Mouse (Mus musculus) hindbrain, postnatal 0 days (tissue): ENCODE results near the gene Gm26920. TPM values are rescaled to one million over a fixed set of nuclear protein-coding genes. Genes with fewer than 3 reads are reported as not detected.

Experiments used
- ATAC-seq: fragments of 200-750 bp; cut with Nextera tagmentation; 2 replicates; pipeline ENCODE4 v1.8.0; 2017; ENCODE audit warnings: mild to moderate bottlenecking, moderate TSS enrichment, moderate library complexity
- DNase-seq: peaks from one replicate; pipeline ENCODE4 v3.0.0-alpha.2; 2015; ENCODE audit warnings: low spot score
- H3K27ac ChIP-seq: fragments of 300-500 bp; sonication (generic); 2 replicates; pipeline ENCODE4 v1.5.1; 2014; ENCODE audit warnings: mild to moderate bottlenecking
- H3K27me3 ChIP-seq: fragments of 300-500 bp; sonication (generic); 2 replicates; pipeline ENCODE4 v1.6.1; 2014; ENCODE audit warnings: low read length, mixed read lengths; ENCODE audit not compliant: insufficient read depth
- H3K36me3 ChIP-seq: fragments of 300-500 bp; sonication (generic); 2 replicates; pipeline ENCODE4 v1.6.1; 2014; ENCODE audit warnings: low read length, mixed read lengths; ENCODE audit not compliant: insufficient read depth
- H3K4me1 ChIP-seq: fragments of 300-500 bp; sonication (generic); 2 replicates; pipeline ENCODE4 v1.6.1; 2014; ENCODE audit warnings: antibody characterized with exemption, low read length, mixed read lengths; ENCODE audit not compliant: insufficient read depth
- H3K4me2 ChIP-seq: fragments of 300-500 bp; sonication (generic); 2 replicates; pipeline ENCODE4 v1.6.1; 2014; ENCODE audit warnings: low read depth, mild to moderate bottlenecking, low read length, moderate library complexity, mixed read lengths
- H3K4me3 ChIP-seq: fragments of 300-500 bp; sonication (generic); 2 replicates; pipeline ENCODE4 v1.5.1; 2014; ENCODE audit warnings: low read length
- H3K9ac ChIP-seq: fragments of 300-500 bp; sonication (generic); replicated peaks from 2 replicates; pipeline ENCODE4 v1.6.1; 2014; ENCODE audit warnings: mild to moderate bottlenecking, low read length, moderate library complexity, mixed read lengths
- H3K9me3 ChIP-seq: fragments of 300-500 bp; sonication (generic); 2 replicates; pipeline ENCODE4 v1.6.1; 2016; ENCODE audit warnings: low read length, mixed read lengths
- CTCF ChIP-seq: IDR thresholded peaks from 2 replicates; pipeline ENCODE4 v1.5.1; 2016; ENCODE audit warnings: antibody characterized with exemption, control low read depth, low read depth
- WGBS: fragments of 180-500 bp; shearing (Covaris S2); extraction: QIAGEN DNeasy Blood & Tissue Kit; methylation state at CpG from one replicate; pipeline ENCODE4 v1.1.7; 2014; 5-methylcytosine and 5-hydroxymethylcytosine counted together
- microRNA-seq, 2 experiments: library from miRNA; unstranded; fragments of <30 nt; microRNA quantifications; one replicate each; pipeline ENCODE4; 2016
- polyA plus RNA-seq: library from polyadenylated mRNA; unstranded; fragments of >200 nt; fragmentation: Nextera tagmentation; extraction: Ambion mirVana; gene quantifications from 2 replicates; pipeline ENCODE4 v1.2.1, GENCODE M21; 2015
- total RNA-seq: library from RNA; depleted of rRNA; stranded (reverse); fragments of >200 nt; gene quantifications from 2 replicates; pipeline ENCODE4 v1.2.3, GENCODE M21; 2014; rRNA removed

The Gm26920 gene
- total and polyA plus RNA-seq, 2 experiments from 2014 or later = 1.6 TPM; not detected in 1

GRCm38 (mm10) chr7:30017226-30017625, 73.0 kb downstream of the Gm26920 start:
- DNase-seq = no peak
- Histone ChIP-seq H3K9me3 (no peaks in the 10 kb centered on the region), H3K27ac (no peak overlapping the region), H3K27me3 (no peaks in the 10 kb centered on the region), H3K4me1 (no peaks in the 10 kb centered on the region), H3K36me3 (peaks cover 32% of the 10 kb centered on the region; the same call in 1 of the 2 replicates), H3K4me2 (no peak overlapping the region), H3K4me3 (no peak overlapping the region), H3K9ac (no peak overlapping the region)
- 84% methylated on average over 6 of the region's 6 CpGs for WGBS
- no peak for ATAC-seq
- no peak for TF ChIP-seq CTCF

GRCm38 (mm10) chr7:30012956-30013363, 77.2 kb downstream of the Gm26920 start:
- peaks cover 17% of the 10 kb centered on the region; the same call in 1 of the 2 replicates for H3K36me3 ChIP-seq
- H3K9ac ChIP-seq = no peak overlapping the region
- peak; percentile 69 for ATAC-seq
- H3K27ac ChIP-seq = no peak overlapping the region
- H3K27me3 ChIP-seq = no peaks in the 10 kb centered on the region
- H3K4me2 ChIP-seq = no peak overlapping the region
- H3K4me1 ChIP-seq = no peaks in the 10 kb centered on the region; the same call in 1 of the 2 replicates
- DNase-seq = peak; percentile 84
- WGBS = 50% methylated on average over 4 of the region's 4 CpGs
- no peaks in the 10 kb centered on the region for H3K9me3 ChIP-seq
- peak; percentile 90 for TF ChIP-seq CTCF
- no peak overlapping the region for H3K4me3 ChIP-seq

GRCm38 (mm10) chr7:30010551-30011195, 79.5 kb downstream of the Gm26920 start:
- ATAC-seq (no peak), DNase-seq (no peak)
- no peak overlapping the region for H3K4me2 ChIP-seq
- no peak overlapping the region for H3K4me3 ChIP-seq
- no peaks in the 10 kb centered on the region for H3K27me3 ChIP-seq
- no peak overlapping the region for H3K9ac ChIP-seq
- TF ChIP-seq CTCF = no peak
- peaks cover 10% of the 10 kb centered on the region; the same call in 1 of the 2 replicates for H3K36me3 ChIP-seq
- no peak overlapping the region for H3K27ac ChIP-seq
- no peaks in the 10 kb centered on the region for H3K9me3 ChIP-seq
- H3K4me1 ChIP-seq = no peaks in the 10 kb centered on the region; the same call in 1 of the 2 replicates
- WGBS = 66% methylated on average over 10 of the region's 10 CpGs

GRCm38 (mm10) chr7:30009321-30010085, 80.7 kb downstream of the Gm26920 start:
- no peaks in the 10 kb centered on the region; the same call in 1 of the 2 replicates for H3K4me1 ChIP-seq
- WGBS = 28% methylated on average over 21 of the region's 21 CpGs
- TF ChIP-seq CTCF = no peak
- H3K27me3 ChIP-seq = no peaks in the 10 kb centered on the region
- peak; percentile 77 for ATAC-seq
- peak; percentile 80 for DNase-seq
- H3K9me3 ChIP-seq = no peaks in the 10 kb centered on the region
- 0 out of 2 replicates have a peak overlapping the region, but pooled peaks have one; percentile 8 for H3K4me2 ChIP-seq
- H3K9ac ChIP-seq = no peak overlapping the region
- H3K27ac ChIP-seq = peak overlapping the region; percentile 16; the same call in 1 of the 2 replicates
- no peak overlapping the region for H3K4me3 ChIP-seq
- peaks cover 5% of the 10 kb centered on the region; the same call in 1 of the 2 replicates for H3K36me3 ChIP-seq

- Histone ChIP-seq H3K9ac (no peak overlapping the region), H3K4me3 (no peak overlapping the region), H3K27ac (no peak overlapping the region), H3K27me3 (no peaks in the 10 kb centered on the region), H3K4me1 (no peaks in the 10 kb centered on the region; the same call in 1 of the 2 replicates), H3K4me2 (no peak overlapping the region), H3K36me3 (no peaks in the 10 kb centered on the region), H3K9me3 (no peaks in the 10 kb centered on the region)
- 64% methylated on average over 6 of the region's 6 CpGs for WGBS
- ATAC-seq (no peak), DNase-seq (no peak)
- no peak for TF ChIP-seq CTCF
Observed at GRCm38 (mm10) chr7:30008020-30008690, 82.1 kb downstream of the Gm26920 start.

- Histone ChIP-seq H3K9ac (no peak overlapping the region), H3K9me3 (no peaks in the 10 kb centered on the region), H3K27me3 (no peaks in the 10 kb centered on the region), H3K4me3 (no peak overlapping the region), H3K4me1 (no peaks in the 10 kb centered on the region; the same call in 1 of the 2 replicates), H3K4me2 (no peak overlapping the region), H3K27ac (no peak overlapping the region), H3K36me3 (no peaks in the 10 kb centered on the region)
- 100% methylated on average over 1 of the region's 1 CpGs for WGBS
- ATAC-seq (no peak), DNase-seq (no peak)
- no peak for TF ChIP-seq CTCF
Observed at GRCm38 (mm10) chr7:30007601-30008000, 82.6 kb downstream of the Gm26920 start.

Small RNA genes within 50 kb of the gene (microRNA-seq; reads per million reads assigned to microRNA genes)
- gene Gm23368 = 0 reads per million in 2 experiments

Other genes starting within 250 kb of the Gm26920 start
- 5.3 and 7.4 TPM in 2 replicates for gene Zfp940, start 236.7 kb downstream of the Gm26920 start, total RNA-seq
- 8.6 and 10.3 TPM in 2 replicates for gene Zfp940, start 236.7 kb downstream of the Gm26920 start, polyA plus RNA-seq
- gene Zfp420, start 230.4 kb downstream of the Gm26920 start, total RNA-seq = 14.7 and 17.8 TPM in 2 replicates
- gene Zfp420, start 230.4 kb downstream of the Gm26920 start, polyA plus RNA-seq = 12.1 and 14.0 TPM in 2 replicates
- 16.1 and 16.8 TPM in 2 replicates for gene Zfp27, start 183.8 kb downstream of the Gm26920 start, total RNA-seq
- gene Zfp27, start 183.8 kb downstream of the Gm26920 start, polyA plus RNA-seq = 6.9 and 7.8 TPM in 2 replicates
- 5.8 and 6.6 TPM in 2 replicates for gene Zfp383, start 182.2 kb downstream of the Gm26920 start, total RNA-seq
- 4.1 and 4.8 TPM in 2 replicates for gene Zfp383, start 182.2 kb downstream of the Gm26920 start, polyA plus RNA-seq
- gene Zfp74, start 136.3 kb downstream of the Gm26920 start, total RNA-seq = 7.9 and 10.1 TPM in 2 replicates
- 13.1 and 14.6 TPM in 2 replicates for gene Zfp74, start 136.3 kb downstream of the Gm26920 start, polyA plus RNA-seq
- 6.4 and 6.7 TPM in 2 replicates for gene Zfp568, start 106.5 kb downstream of the Gm26920 start, total RNA-seq
- 2.8 and 3.5 TPM in 2 replicates for gene Zfp568, start 106.5 kb downstream of the Gm26920 start, polyA plus RNA-seq
- 8.4 and 10.1 TPM in 2 replicates for gene Zfp14, start 39.0 kb downstream of the Gm26920 start, total RNA-seq
- gene Zfp14, start 39.0 kb downstream of the Gm26920 start, polyA plus RNA-seq = 5.9 and 6.7 TPM in 2 replicates
- gene Zfp82, start 17.5 kb downstream of the Gm26920 start, total RNA-seq = 2.8 and 5.4 TPM in 2 replicates
- gene Zfp82, start 17.5 kb downstream of the Gm26920 start, polyA plus RNA-seq = 4.0 and 4.2 TPM in 2 replicates
- 2.3 and 2.8 TPM in 2 replicates for gene Zfp566, start 117 bp upstream of the Gm26920 start, total RNA-seq
- 13.7 and 15.5 TPM in 2 replicates for gene Zfp566, start 117 bp upstream of the Gm26920 start, polyA plus RNA-seq
- 26.8 and 27.4 TPM in 2 replicates for gene Zfp260, start 4.4 kb upstream of the Gm26920 start, total RNA-seq
- gene Zfp260, start 4.4 kb upstream of the Gm26920 start, polyA plus RNA-seq = 47.7 and 49.4 TPM in 2 replicates
- 7.5 and 12.7 TPM in 2 replicates for gene Zfp382, start 31.5 kb upstream of the Gm26920 start, total RNA-seq
- gene Zfp382, start 31.5 kb upstream of the Gm26920 start, polyA plus RNA-seq = 11.9 and 13.2 TPM in 2 replicates
- 40.6 and 46.4 TPM in 2 replicates for gene Zfp146, start 79.3 kb upstream of the Gm26920 start, total RNA-seq
- 10.0 and 10.2 TPM in 2 replicates for gene Zfp146, start 79.3 kb upstream of the Gm26920 start, polyA plus RNA-seq
- not detected in 2 replicates for gene Cox7a1, start 93.7 kb upstream of the Gm26920 start, total RNA-seq
- gene Cox7a1, start 93.7 kb upstream of the Gm26920 start, polyA plus RNA-seq = 8.1 and 9.7 TPM in 2 replicates
- gene Capns1, start 108.4 kb upstream of the Gm26920 start, total RNA-seq = 289 and 322 TPM in 2 replicates
- gene Capns1, start 108.4 kb upstream of the Gm26920 start, polyA plus RNA-seq = 83.8 and 84.6 TPM in 2 replicates
- gene Polr2i, start 141.5 kb upstream of the Gm26920 start, total RNA-seq = 65.9 and 98.4 TPM in 2 replicates
- gene Polr2i, start 141.5 kb upstream of the Gm26920 start, polyA plus RNA-seq = 177 and 189 TPM in 2 replicates
- 123 and 129 TPM in 2 replicates for gene Tbcb, start 141.9 kb upstream of the Gm26920 start, total RNA-seq
- gene Tbcb, start 141.9 kb upstream of the Gm26920 start, polyA plus RNA-seq = 466 and 473 TPM in 2 replicates
- not detected in 2 replicates for gene Ovol3, start 145.3 kb upstream of the Gm26920 start, total RNA-seq
- gene Ovol3, start 145.3 kb upstream of the Gm26920 start, polyA plus RNA-seq = not detected in 2 replicates
- gene Thap8, start 189.7 kb upstream of the Gm26920 start, total RNA-seq = 1.0 TPM in 1 of 2 replicates, not detected in the other
- gene Thap8, start 189.7 kb upstream of the Gm26920 start, polyA plus RNA-seq = 0.52 and 0.76 TPM in 2 replicates
- gene Wdr62, start 190.0 kb upstream of the Gm26920 start, total RNA-seq = 4.3 and 7.0 TPM in 2 replicates
- gene Wdr62, start 190.0 kb upstream of the Gm26920 start, polyA plus RNA-seq = 3.7 and 4.0 TPM in 2 replicates
- gene Clip3, start 201.3 kb upstream of the Gm26920 start, total RNA-seq = 144 and 172 TPM in 2 replicates
- 106 and 118 TPM in 2 replicates for gene Clip3, start 201.3 kb upstream of the Gm26920 start, polyA plus RNA-seq
- 75.4 and 116 TPM in 2 replicates for gene Alkbh6, start 218.3 kb upstream of the Gm26920 start, total RNA-seq
- 129 and 131 TPM in 2 replicates for gene Alkbh6, start 218.3 kb upstream of the Gm26920 start, polyA plus RNA-seq
- 13.2 and 16.5 TPM in 2 replicates for gene Syne4, start 224.4 kb upstream of the Gm26920 start, total RNA-seq
- 11.4 and 12.6 TPM in 2 replicates for gene Syne4, start 224.4 kb upstream of the Gm26920 start, polyA plus RNA-seq
- 1.8 TPM in 1 of 2 replicates, not detected in the other for gene E130208F15Rik, start 231.3 kb upstream of the Gm26920 start, total RNA-seq
- gene E130208F15Rik, start 231.3 kb upstream of the Gm26920 start, polyA plus RNA-seq = 0.79 TPM in 1 of 2 replicates, not detected in the other
- gene Sdhaf1, start 233.5 kb upstream of the Gm26920 start, total RNA-seq = 12.9 and 14.7 TPM in 2 replicates
- 17.8 and 19.3 TPM in 2 replicates for gene Sdhaf1, start 233.5 kb upstream of the Gm26920 start, polyA plus RNA-seq